Mouse (Mus musculus): ENCODE measurements at regions not wholly inside any gene's neighbourhood (a gene's known extent, or its start where the extent isn't known, plus 50 kb on each side); places are given as distances from the start of the nearest gene placed in this dataset.

DNA sequence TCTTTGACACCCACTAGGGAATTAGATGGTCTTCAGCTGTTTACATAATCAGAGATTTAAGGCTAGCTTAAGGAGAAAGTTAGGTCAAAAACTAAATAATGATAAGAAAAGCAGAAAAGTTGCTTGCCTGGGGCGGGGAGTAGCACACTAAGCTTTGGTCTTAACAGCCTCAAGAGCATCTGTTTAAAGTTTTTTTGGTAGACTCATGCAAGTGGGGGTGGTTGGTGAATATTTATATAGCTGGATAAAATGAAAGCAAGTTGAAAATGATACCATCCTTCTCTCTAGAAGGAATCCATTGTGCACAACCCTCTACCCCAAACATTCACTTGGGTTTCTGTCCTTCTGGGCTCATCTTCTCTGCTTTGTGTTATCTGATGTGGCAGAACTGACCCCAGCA is 85.3 kb upstream of the Lifr start:
- DNase-seq: no peak

DNA sequence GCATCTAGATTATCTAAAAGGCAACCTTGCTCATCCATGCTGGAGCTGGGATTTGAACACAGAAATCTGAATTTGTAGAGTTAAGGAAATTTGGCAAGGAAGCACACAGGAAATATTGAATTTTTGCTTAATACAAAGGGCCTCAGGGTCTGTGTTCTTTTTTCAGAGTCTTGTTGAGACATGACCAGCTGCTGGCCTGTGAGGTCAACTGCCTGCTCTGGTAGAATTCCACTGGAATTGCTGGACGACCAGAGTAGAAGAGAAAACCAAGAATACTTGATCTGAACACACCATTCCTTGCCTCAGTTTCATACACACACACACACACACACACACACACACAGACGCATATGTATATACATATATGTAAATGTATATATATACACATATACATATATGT is 84.1 kb upstream of the Lifr start:
- no peak for DNase-seq

DNA sequence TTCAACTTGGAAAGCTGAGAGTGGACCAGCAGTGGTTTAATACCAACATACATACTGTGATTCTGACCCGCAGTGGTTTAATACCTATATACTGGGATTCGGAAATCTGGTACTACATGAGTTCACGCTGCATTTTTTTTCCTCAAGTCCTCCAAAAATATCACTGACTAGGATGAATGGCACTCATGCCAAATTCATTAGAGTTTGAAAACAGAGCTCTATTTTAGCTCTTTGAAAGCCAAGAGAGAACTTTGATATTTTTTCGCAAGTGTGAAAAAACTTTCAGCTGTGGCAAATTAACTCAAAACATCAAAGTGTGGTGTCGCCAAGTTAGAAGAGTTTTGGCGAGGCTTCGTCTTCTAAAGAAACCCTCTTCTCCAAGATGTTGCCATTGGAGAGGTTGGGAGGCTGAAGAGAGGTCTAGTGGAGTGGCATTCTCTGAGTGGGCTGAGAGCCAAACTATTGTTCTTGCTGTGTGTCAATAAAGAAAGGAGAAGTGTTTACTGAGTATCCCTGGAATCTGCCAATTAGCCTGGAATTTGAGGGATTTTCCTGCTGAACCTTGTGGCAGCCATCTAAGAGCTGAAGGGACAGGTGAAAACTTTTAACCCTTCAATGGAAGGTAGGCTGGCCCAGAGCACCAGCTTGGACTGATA is 81.6 kb upstream of the Lifr start:
- no peak for DNase-seq

DNA sequence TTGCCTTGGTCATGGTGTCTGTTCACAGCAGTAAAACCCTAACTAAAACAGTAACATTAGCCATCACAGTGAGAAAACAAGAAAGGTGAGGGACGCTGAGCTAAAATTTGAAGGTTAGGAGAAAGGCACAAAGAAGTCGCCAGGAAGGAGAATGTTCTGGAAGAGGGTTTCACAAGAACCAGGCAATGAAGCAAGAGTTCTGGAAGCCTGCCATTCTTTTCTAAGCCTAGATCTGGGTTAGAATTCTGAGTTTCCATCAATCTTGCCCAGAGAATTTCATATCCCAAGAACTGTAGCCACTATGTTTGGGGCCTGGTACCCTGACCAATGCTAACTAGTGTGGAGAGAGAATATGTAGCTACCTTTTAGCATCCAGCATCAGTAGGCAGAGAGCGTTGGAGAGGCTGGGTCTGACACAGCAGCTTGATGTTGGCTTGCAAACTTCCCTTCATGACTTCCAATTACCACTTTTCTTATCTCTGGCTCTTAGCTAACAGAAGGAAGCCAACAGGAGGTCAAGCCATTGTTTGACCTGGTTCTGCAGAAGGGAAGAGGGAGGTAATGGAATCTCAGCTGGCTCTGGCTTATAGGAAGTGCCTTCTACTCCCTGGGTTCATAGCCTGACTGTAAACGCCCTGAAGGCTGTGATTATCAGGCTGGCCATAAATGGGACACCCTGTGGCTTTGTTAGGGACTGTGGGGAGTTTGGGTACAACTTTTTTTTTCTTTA is 79.3 kb upstream of the Lifr start:
- DNase-seq: no peak

DNA sequence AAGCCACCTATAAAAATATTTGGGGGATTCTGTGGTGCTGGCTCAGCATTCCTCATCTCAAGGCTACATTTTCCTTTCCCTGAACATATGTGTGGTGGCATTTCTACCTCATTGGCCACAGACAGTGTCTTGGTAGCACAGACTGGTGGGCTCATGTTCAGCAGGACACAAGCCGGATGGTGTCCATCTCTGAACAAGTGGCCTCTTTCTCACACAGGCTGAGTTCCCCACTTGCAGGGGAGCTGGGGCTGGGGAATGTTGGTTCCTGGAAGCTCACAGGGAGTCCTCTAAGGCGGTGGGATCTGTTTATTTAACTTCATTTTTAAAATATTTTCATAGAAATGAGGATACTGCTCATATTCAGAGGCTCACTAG is 78.7 kb upstream of the Lifr start:
- no peak for DNase-seq

DNA sequence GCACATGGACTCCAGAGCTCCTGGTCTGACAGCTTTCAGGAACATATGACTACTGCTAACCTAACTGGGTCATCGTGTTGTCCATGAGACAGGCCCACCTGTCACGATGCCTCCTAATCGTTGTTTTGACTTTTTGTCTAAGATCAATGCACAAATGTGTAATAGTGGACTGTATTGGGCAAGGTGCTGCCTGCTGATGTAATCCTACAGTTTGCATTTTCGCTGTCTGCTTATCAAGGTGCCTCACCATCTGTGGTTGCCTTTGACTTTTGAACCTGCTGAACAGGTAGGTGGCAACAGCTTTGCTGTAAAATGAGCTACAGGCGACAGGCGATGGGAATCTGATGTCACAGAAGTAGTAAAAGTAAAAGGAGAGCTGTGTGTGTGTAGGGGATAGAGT is 78.0 kb upstream of the Lifr start:
- DNase-seq: no peak

DNA sequence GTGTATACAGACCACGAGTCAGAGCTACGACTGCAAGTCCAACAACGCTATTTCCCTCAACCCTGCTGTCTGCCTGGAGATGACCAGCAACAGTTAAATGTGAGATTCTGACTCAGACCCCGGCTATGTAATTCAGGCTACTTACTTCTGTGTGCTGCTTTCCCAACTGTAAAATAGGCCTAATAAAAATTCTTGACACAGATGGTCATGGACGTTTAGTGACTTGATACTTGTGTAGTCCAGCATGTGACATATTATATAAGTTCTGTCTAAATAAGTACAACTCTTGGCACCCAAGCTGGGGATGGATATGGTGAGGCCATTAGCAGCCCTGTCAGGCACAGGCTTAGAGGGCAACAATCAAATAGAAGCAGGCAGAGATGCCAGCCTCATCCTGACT is 77.4 kb upstream of the Lifr start:
- no peak for DNase-seq

DNA sequence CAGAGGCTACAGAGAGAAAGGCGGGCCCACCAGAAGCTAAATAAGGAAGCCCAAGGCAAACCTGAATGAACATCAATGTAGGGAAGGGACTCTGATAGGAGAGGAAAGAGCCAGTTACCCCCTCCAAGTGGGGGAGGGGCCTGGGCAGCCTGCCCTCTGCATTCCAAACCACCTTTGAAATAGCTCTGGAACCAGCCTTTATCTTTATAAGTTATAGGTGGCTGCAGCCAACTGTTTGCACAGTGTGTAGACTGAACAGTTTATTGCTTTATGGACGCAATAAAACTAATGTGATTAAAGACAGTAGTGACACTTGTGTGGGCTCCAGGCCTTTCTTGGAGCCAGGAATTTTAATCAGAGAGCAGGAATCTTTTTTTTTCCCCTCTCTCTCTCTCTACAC is 75.4 kb upstream of the Lifr start:
- DNase-seq: no peak

DNA sequence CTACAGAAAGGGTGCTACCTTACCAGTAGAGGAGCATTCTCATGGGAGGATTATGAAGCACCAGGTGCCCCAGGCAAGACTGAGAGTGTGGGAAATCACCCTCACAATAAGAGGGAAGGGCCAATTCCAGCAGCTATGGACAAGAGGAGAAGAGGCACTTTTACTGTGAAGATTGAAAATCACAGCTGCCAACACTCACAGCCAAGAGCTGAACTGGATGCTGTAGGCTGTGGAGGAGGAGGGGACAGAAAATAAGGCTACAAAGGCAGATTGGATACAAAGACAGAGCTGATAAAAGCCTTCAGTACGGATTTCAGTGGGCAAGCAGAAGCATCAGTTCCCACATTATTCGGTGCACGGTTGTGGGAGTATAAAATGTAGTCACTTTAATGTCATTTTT is 74.4 kb upstream of the Lifr start:
- no peak for DNase-seq

DNA sequence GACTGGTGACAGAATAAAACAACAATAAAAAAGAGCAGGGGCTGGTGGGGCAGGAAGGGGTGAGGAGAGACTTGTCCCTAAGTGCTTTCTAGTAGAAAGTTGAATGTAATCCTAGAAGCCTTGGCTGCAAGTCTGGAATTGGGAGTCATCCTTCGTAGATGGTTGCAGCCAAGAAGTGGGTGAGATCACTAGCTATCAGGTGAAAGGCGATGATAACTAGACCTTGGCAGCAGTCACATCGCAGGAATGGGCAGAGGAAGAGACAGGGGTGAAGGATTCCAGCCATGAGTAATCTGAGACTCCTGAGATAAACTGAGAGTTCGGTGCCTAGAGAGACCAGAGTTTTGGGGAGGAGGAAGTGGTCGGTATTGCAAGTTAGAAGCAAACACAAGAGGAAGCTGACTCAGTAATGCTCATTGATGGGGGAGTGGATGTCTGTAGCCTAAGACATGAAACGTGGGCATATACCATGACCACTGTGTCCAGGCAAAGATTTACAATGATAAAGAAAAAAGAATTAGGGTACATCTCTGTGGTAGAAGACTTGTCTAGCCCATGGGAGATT is 73.1 kb upstream of the Lifr start:
- no peak for DNase-seq

DNA sequence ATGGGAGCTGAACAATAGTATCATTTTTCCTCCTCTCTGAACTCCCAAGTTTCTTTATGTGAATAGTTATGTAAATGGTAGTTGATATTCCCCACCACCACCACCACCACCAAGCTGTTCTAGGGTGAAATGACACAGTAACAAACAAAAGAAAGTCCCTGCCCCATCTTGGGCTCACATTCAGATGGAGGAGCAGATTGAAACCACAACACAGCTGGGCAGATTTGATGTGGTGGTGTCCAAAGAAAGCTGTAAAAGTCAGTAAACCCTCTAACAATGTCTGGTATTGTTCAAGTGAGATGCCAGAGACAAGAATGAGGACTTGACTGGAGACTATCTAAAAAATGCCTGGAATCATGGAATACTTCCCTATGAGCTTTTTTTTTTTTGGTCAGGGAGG is 67.8 kb upstream of the Lifr start:
- no peak for DNase-seq

DNA sequence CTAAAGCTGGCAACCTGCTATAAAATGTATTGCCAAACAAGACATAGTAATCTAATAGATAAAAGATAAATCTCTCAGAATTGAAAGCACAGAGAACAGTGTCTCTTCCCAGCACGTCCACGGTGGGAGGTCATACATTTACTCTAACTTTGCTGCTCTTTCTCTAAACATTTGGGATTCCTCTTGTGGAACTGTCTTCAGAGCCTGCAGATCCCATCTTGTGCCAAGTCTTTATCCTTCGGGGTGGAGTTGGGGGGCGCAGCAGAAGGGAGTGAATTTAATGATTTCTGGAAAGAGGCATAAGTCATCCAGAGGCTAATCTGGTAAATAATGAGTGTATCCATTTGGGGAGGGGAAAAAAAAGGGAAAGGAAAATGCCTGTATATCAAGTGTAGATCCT is 65.2 kb upstream of the Lifr start:
- DNase-seq: no peak

DNA sequence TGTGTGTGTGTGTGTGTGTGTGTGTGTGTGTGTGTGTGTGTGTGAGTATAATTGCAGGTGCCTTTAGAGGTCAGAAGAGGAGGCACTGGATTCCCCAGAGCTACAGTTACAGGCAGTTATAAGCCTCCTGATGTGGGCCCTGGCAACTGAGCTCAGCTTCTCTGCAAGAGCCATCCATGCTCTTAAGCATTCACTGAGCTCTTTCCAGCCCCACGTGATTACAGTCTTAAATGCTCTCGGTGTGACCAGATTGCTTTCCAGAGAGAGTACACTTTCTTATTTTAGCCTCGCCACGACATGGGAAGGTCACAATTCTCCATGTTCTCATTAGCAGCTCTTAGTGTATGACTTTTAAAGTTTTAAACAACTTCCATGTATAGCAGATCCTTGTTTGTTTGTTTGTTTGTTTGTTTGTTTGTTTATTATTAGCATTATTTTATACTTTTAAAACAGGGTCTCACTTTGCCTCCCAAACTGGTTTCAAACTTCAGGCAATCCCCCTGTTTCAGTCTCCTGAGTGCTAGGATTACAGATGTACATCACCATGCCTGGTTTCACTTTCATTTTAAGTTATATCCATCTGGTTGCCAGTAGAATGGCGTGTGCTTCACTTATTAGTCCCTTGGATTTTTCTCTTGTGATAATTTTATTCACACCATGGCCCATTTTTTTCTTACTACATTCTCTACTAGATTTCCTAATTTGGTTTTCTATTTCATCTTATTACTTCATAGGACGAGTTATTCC is 58.9 kb upstream of the Lifr start:
- no peak for DNase-seq

DNA sequence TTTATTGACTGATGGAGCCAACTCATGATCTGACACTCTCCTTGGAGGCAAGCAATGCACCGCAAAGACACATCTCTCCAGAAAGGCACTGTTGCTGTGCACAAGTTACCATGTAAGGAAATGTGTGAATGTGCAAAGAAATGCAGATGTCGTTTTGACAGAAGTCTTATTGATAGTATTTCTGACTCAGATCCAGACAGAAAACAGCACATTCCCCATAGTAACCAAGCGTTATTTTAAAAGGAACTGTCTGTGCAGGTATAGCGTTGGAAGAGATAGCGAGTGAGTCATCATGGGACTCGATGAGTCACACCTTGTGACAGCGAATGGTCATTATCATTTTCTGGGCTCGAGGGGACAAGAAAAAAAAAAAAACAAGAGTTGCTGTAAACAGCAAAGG is 52.9 kb upstream of the Lifr start:
- DNase-seq: no peak

DNA sequence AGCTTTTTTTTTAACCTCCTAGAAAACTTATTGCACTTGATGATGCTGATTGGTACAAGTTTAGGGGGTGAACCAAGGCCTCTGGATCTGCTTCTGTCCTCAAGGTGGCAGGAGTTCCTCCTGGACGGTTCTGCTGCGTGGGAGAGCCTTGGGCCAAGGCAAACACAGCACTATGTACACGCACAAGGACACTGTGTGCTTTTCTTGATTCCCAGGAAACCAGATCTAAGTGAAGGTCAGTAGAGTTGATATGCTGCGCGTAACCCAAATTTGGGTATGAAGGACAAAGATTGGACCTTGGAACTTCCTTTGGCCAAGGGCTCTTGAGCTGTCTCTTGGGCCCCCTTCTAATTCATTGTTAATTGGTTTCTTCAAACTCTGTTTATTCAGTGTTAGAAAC is 51.3 kb upstream of the Lifr start:
- no peak for DNase-seq

DNA sequence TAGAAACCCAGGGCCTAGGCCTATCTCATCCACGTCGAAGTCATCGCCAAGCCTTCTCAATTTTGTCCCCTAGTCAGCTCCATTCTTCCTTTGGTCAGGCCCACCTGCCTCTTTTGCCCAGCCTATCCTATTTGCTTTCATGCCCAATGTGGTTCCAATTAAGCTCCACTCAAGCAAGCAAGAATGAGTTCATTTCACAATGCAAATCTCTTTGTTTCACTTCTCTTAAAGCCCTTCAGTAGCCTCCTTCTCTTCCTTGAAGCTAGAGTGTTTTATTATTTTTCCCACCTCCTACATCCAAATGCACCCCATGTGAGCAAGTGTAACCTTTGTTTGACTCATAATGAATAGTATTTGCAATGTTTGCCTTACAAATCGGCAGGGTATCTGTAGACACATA is 50.6 kb upstream of the Lifr start:
- no peak for DNase-seq

Measured in gastrocnemius, postnatal 10 days (tissue).